Mouse (Mus musculus): ENCODE measurements around the gene Anxa6.

DNA sequence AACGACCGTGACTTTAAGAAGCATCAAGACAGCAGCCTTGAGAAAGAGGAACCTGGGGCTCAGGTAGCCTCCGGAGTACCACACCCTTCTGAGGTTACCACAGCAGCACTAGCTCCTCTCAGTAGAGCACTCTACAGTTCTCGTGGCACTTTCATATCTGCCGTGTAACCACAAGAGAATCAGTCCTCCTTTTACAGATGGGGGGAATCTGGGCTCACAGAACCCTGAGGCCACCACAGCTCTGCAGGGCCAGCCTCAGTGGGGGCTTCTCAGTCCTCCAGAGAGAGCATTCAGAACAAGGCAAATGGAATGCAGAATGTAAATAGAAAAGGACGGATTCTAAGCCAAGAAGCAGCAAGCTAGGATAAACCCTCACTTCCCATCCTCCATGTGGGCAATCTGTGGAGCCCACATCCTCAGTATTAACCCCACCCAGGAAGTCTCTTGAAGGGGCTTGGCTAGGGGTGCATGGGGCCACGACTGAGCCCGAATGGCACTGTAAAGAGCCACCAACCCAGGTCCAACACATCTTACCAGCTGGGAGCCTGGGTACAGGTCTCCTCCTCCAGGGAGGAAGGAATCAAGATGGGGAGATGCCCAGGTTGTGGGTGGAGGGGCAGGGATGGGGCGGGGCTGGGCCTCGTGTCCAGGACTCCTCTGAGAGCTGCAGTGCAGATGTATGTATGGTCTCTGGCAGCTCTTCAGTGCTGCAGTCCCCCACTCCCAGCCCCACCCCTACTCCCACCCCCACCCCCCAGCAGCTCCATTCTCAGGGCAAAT is 1.8 kb downstream of the Anxa6 start:
- TF ChIP-seq POLR2A (IDR thresholded peaks at IDR 0.05; ENCODE audit: insufficient read depth, low read depth, low read length) (no peak), CTCF (IDR thresholded peaks at IDR 0.05) (no peak)

Measured in heart, adult 2 months (tissue).